Mouse (Mus musculus) splenic B cell, adult 2 months (primary cell): ENCODE results near the gene Cryaa.
"Not testable (repeated sequence)": the region's sequence is repeated elsewhere in the genome, so short reads cannot be mapped to it uniquely, and the experiment has no call there.

Source experiments
- DNase-seq: peaks from one replicate; pipeline ENCODE4 v3.0.0-alpha.2; 2011; ENCODE audit warnings: low read depth, low spot score
- H3K27me3 ChIP-seq: 2 replicates; pipeline ENCODE4 v1.6.1; 2012; ENCODE audit warnings: mild to moderate bottlenecking, low read length, moderate library complexity, mixed read lengths; ENCODE audit not compliant: control insufficient read depth, poor library complexity, insufficient read depth, severe bottlenecking
- H3K36me3 ChIP-seq: 2 replicates; pipeline ENCODE4 v1.6.1; 2012; ENCODE audit warnings: mild to moderate bottlenecking, low read length, moderate library complexity, mixed read lengths; ENCODE audit not compliant: control insufficient read depth, poor library complexity, insufficient read depth, severe bottlenecking

Cryaa gene

GRCm38 (mm10) chr17:31685514-31686224 is 8.1 kb downstream of the Cryaa start:
- Histone ChIP-seq H3K36me3 (no peaks in the 10 kb centered on the region), H3K27me3 (no peaks in the 10 kb centered on the region)
- peak; percentile 92 for DNase-seq

GRCm38 (mm10) chr17:31686225-31686564 is 8.6 kb downstream of the Cryaa start:
- no peaks in the 10 kb centered on the region for H3K36me3 ChIP-seq
- no peak for DNase-seq
- no peaks in the 10 kb centered on the region for H3K27me3 ChIP-seq

GRCm38 (mm10) chr17:31688112-31688511 is 10.5 kb downstream of the Cryaa start:
- Histone ChIP-seq H3K36me3 (no peaks in the 10 kb centered on the region), H3K27me3 (no peaks in the 10 kb centered on the region)
- no peak for DNase-seq

GRCm38 (mm10) chr17:31689606-31690005 is 12.0 kb downstream of the Cryaa start:
- Histone ChIP-seq H3K36me3 (no peaks in the 10 kb centered on the region), H3K27me3 (no peaks in the 10 kb centered on the region)
- no peak for DNase-seq

- Histone ChIP-seq H3K36me3 (no peaks in the 10 kb centered on the region), H3K27me3 (no peaks in the 10 kb centered on the region)
- DNase-seq: no peak
Measured at GRCm38 (mm10) chr17:31692918-31693317, 15.3 kb downstream of the Cryaa start.

GRCm38 (mm10) chr17:31693330-31694022 is 15.9 kb downstream of the Cryaa start:
- no peaks in the 10 kb centered on the region for H3K27me3 ChIP-seq
- peak; percentile 90 for DNase-seq
- no peaks in the 10 kb centered on the region for H3K36me3 ChIP-seq

GRCm38 (mm10) chr17:31694023-31694376 is 16.4 kb downstream of the Cryaa start:
- no peak for DNase-seq
- Histone ChIP-seq H3K36me3 (no peaks in the 10 kb centered on the region), H3K27me3 (no peaks in the 10 kb centered on the region)

- H3K36me3 ChIP-seq: no peaks in the 10 kb centered on the region
- no peaks in the 10 kb centered on the region for H3K27me3 ChIP-seq
- no peak for DNase-seq
Measured at GRCm38 (mm10) chr17:31694949-31695348, 17.3 kb downstream of the Cryaa start.

GRCm38 (mm10) chr17:31695356-31695755 is 17.7 kb downstream of the Cryaa start:
- DNase-seq, H3K27me3 ChIP-seq, H3K36me3 ChIP-seq: not testable (repeated sequence)

- Histone ChIP-seq H3K27me3 (no peaks in the 10 kb centered on the region), H3K36me3 (no peaks in the 10 kb centered on the region)
- DNase-seq: no peak
Measured at GRCm38 (mm10) chr17:31698347-31698746, 20.7 kb downstream of the Cryaa start.

- no peaks in the 10 kb centered on the region for H3K36me3 ChIP-seq
- H3K27me3 ChIP-seq: no peaks in the 10 kb centered on the region
- DNase-seq: no peak
Measured at GRCm38 (mm10) chr17:31703276-31703980, 25.8 kb downstream of the Cryaa start.

- Histone ChIP-seq H3K27me3 (no peaks in the 10 kb centered on the region), H3K36me3 (no peaks in the 10 kb centered on the region)
- no peak for DNase-seq
Measured at GRCm38 (mm10) chr17:31705271-31706020, 27.8 kb downstream of the Cryaa start.

- Histone ChIP-seq H3K27me3 (no peaks in the 10 kb centered on the region), H3K36me3 (no peaks in the 10 kb centered on the region)
- DNase-seq: no peak
Measured at GRCm38 (mm10) chr17:31709121-31709741, 31.6 kb downstream of the Cryaa start.

- peak; percentile 45 for DNase-seq
- Histone ChIP-seq H3K27me3 (no peaks in the 10 kb centered on the region), H3K36me3 (no peaks in the 10 kb centered on the region)
Measured at GRCm38 (mm10) chr17:31710455-31710854, 32.8 kb downstream of the Cryaa start.
